Mouse (Mus musculus) right cerebral cortex, postnatal 36 days (tissue): ENCODE measurements at regions not wholly inside any gene's neighbourhood (a gene's known extent, or its start where the extent isn't known, plus 50 kb on each side); places are given as distances from the start of the nearest gene placed in this dataset.

Source experiments
- DNase-seq, 2 experiments: peaks; one replicate each; pipeline ENCODE4 v3.0.0; 2022; ENCODE audit warnings: low spot score in 2 of 2, mixed read lengths in 1 of 2

GRCm38 (mm10) chr10:44589352-44589751 is 61.1 kb upstream of the Prdm1 start:
- peak in 1 of 2 experiments; percentile 1 for DNase-seq

- DNase-seq = no peak
These were observed 54.4 kb upstream of the Prdm1 start for GRCm38 (mm10) chr10:44582736-44583135.
